Mouse (Mus musculus) layer of hippocampus, adult 11-12 months (tissue): ENCODE measurements around the gene Ntn5.
A peak's percentile ranks its signal among the peaks of the same experiment; 100 is the strongest.
"Not testable (repeated sequence)": the region's sequence is repeated elsewhere in the genome, so short reads cannot be mapped to it uniquely, and the experiment has no call there.

Experiments
- DNase-seq: peaks from one replicate; pipeline ENCODE4 v3.0.0; 2022; ENCODE audit warnings: low spot score

The Ntn5 gene

DNA sequence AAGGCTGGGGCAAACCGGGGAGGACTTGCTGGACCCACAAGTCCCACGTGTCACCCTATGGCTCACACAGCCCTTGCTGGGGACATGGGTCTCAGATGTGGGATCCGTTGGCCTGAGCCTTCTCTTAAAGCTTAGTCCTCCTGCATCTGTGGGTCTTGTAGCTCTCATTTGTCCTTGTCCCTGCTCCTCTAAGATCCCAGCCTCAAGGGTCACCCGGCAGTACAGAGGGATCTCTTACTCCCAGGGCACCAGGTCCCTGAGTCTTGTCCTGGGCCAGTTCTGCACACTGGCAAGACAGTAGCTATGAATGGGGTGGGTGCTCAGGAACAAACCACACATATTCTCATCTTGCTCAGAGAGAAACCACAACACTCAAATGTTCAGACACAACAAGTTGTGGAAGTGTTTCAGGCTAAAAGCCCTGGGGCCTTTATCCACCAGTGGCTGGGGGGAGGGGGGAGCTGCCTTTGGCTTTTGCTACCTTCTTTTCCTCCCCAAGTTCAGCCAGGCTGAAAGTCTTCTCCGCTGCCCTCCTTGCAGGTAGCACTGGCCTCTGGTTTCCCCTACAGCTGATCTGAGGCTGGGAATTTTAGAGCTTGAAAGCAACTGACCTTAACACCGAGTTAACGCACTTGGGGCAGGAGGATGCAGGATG, at the start of gene Ntn5:
Gene Ntn5 (plus strand): TSS at position 627 of the 655 bp plus-strand sequence.
- no peak for DNase-seq

DNA sequence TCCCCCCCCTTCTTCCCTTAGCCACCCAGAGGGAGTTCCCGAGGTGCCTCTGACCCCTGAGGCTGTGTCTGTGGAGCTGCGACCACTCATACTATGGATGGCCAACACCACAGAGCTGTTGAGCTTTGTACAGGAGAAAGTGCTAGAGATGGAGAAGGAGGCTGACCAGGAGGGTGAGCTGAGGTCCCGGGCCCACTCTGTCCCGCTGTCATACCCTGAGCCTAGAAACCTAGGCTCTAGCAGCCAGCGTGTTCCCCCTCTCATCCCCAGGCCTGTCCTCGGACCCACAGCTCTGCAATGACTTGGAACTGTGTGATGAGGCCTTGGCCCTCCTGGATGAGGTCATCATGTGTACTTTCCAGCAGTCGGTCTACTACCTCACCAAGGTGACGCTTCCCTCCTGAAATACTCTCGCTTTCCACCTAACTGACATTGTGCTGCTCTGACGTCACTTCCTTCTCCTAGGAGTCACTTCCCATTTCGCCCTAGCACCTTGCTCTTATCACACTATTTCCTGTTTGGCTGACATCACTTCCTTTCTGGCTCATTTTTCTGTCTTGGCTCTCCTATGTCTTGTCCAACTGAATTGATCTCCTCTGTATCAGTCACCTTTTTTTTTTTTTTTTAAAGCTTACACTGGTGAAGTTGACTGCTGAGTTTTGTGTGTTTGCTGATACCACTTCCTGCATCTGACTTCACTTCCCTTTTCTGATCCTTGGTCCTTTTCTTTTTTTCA, 48.7 kb upstream of the Ntn5 start:
- DNase-seq: no peak

DNA sequence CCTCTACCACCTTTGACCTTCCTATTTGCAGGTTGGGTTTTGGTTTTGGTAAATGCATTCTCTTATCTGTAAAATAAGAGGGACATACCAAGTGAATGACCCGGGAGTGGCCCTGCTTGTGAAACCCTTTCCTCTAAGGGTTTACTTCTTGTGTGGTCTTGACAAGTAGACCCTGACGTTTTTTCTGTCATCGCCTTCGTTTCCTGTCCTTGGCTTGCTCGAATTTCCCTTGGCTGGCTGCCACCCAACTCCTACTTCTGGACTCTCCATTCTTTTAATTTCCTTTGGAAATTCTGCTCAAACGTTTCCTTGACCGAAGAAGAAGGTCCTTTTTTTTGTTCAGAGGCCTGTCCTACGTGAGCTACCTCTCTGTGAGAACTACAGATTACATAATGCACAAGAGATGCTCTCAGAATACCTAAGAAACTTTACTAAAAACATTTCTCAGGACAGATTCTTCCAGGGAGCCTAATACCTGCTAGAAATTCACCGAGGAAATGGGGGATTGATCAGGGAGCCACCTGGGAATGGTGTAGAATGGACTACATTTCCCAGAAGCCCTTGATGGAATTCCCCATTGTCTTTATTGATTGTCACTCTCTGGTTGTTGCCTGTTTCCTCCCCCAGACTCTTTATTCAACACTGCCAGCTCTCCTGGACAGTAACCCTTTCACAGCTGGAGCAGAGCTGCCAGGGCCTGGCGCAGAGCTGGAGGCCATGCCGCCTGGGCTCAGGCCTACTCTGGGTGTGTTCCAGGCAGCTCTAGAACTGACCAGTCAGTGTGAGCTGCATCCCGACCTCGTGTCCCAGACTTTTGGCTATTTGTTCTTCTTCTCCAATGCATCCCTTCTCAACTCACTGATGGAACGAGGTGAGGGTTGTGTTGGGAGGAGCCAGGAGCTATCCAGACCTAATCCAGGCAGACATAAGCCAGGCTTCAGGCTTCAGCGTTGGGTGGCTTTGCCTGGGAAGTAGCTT, 47.8 kb upstream of the Ntn5 start:
- no peak for DNase-seq

DNA sequence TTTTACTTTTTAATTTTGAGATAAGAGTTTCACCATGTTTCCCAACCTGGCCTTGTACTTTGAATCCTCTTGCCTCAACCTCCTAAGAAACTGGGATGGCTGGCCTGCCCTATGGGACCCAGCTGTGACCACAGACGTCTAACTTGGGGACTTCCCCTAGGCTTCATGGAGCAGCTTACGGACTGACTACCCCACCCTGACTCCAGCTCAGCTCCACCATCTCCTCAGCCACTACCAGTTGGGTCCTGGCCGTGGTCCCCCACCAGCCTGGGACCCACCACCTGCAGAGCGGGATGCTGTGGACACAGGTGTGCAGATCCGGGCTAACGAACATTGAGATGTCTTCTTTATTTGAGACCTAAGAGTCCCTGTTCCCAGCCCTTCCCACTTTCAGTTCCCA, 46.1 kb upstream of the Ntn5 start:
- no peak for DNase-seq

DNA sequence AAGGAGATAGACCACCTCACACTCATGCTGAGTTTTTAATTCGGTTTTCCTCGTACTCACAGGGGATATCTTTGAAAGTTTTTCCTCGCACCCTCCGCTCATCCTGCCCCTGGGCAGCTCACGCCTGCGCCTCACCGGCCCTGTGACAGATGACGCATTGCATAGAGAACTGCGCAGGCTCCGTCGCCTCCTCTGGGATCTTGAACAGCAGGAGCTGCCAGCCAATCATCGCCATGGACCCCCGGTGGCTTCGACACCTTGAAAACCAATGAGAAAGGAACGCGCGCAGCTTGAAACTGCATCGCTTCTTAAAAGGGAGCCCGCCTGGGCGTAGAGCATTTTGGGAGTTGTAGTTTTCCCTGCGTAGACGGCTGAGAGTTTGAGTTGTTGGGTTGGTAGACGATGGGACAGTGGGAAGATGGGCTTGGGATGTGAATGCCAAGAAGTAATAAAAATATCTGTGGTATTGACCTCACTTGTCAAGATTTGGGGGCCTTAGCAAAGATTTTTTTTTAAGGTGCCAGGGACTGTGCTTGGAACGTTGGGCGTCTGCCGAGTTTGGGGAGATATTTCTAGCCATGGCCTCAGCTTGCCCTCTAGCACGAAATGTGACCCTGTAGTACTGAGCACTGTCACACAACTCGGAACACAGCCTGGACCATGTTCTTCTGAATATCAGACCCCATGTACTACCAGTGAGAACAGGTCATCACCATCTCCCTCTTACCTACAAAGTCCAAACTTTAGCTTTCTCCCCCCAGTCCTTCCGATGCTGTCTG, 45.0 kb upstream of the Ntn5 start:
- peak; percentile 97 for DNase-seq

DNA sequence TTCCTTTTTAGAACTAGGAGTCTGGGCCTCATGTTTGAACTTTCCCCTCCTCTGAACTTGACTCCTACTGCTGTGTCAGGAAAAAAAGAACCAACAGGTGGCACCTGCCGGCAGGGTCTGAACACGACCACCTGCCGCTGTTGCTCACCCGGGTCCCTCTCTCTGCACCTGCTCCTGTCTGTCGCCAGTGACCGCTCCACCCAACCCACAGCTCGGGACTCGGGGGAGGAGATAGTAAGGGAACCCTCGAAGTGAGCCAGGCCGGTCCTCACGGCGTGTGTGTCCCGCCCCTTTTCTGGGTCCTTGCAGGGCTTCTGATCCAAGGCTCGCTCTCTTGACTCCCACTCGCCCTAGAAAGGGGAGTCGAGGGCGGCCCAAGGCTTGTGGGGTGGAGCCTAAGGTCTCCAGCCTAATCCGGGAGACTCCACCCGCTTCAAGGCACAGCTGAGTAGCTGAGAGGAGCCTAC, 44.2 kb upstream of the Ntn5 start, which contains the start of gene Mamstr:
Gene Mamstr (plus strand): TSS at position 417 of the 467 bp plus-strand sequence.
- no peak for DNase-seq

DNA sequence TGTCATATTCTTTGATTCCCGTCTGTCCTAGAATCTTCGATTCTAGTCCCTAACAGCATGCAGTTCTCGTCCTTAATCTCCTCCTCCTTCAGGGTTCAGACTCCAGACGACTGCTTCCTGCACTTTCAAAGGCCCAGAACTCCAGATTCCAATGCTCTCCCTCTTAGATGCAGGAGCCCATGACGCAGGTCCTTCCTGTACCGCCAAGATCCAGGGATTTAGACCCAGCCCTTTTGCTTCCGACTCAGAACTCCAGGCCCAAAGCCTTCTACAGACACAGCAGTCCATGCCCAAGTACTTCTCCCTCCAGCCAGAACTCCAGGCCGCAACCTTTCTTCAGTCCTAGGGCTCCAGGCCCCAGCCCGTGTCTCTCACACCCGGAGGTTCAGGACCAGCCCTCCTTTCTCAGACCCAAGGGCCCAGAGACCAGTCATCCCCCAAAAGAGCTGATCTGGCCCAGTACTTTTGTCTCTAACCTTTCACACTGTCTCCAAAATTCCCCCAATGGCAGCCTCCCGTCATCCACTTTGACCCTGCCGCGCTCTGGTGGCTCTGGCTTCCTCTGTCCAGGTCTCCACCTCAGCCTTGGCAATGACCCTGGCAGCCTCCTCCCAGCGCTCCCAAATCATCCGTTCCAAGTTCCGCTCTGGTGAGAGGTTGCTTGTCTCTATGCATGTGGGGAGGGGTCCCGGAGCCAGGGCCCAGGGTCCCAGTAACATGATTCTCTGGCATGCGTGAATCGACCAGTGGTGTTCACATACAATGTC, 43.4 kb upstream of the Ntn5 start:
- DNase-seq: no peak

DNA sequence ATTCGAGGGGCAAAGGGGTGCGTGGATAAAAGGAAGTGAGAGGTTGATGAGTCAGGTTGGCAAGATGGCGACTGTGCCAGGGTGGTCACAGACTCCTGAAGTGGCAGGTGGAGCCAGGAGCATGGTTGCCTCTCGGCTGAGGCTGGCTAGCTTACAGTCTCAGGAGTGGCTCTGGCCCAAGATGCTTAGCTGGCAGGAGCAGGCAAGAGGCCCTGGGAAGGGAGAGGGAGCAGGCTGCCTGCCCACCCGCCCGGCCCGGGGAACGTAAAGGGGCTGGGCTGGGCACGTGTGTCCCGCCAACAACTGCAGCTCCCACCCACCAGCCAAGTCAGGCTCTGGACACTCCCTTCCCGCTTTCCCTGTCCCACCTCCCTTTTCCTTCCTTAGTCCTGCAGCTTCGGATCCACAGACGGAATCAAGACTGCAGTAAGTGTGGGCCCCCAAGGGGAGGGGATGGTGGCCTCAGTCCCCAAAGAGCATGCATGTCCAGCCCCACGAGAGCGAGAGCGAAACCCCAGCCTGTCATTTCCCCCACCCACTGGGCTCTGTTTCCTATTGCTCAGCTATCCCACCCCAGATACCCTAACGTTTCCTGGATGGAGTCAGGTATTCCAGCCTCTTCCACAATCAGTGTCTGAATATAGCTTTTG, 42.3 kb upstream of the Ntn5 start:
- no peak for DNase-seq

DNA sequence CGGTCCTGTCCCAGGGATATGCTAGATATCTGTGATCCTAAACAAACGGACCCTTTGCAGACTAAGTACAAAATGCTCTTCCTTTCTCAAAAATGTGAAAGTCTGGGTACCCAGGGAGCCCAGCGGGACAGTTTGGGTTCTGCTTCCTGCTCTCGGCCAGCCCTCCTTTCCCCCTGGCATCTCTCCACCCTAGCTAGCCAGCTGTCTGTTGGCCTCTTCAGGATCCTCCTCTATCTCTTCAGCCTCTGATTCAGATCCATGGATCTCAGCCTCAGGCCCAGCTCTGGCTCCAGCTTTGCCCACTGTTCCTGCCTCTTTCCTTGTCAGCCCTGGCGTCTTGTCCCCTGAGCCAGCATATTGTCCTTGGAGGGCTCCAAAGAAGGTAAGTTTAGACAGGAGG, 41.7 kb upstream of the Ntn5 start:
- DNase-seq: no peak

DNA sequence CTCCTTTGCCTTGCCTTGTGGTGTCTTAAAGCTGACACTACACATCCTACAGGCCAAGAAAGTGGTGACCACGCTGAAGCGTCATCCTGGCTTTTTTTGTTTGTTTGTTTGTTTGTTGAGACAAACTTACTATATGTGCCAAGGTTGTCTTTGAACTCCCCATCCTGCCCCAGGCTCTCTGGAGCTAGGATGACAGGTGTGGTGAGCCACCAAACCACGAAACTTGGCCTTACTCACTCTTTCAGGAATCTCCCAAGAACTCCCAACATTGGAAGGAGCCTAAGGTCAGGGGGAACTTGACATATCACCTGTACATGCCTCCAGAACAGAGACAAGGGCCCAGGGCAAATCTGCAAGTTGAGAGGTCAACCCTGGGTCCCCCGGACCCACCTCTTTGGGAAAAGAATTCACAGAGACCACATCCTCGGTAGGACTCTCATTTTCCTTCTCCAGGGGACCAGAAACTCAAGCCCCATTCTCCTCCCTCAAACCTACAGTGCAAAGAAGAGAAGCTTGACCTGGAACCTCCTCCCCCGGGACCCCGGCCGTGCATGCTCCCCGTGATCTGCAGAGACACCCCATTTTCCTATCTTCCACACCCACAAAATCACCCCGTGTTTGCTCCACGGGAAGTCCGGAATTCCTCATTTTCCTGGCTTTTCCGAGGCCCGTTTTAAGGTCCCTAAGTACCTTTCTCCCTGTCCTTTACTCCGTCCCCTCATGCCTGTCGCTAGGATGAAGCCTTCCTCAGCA, 41.1 kb upstream of the Ntn5 start:
- no peak for DNase-seq

DNA sequence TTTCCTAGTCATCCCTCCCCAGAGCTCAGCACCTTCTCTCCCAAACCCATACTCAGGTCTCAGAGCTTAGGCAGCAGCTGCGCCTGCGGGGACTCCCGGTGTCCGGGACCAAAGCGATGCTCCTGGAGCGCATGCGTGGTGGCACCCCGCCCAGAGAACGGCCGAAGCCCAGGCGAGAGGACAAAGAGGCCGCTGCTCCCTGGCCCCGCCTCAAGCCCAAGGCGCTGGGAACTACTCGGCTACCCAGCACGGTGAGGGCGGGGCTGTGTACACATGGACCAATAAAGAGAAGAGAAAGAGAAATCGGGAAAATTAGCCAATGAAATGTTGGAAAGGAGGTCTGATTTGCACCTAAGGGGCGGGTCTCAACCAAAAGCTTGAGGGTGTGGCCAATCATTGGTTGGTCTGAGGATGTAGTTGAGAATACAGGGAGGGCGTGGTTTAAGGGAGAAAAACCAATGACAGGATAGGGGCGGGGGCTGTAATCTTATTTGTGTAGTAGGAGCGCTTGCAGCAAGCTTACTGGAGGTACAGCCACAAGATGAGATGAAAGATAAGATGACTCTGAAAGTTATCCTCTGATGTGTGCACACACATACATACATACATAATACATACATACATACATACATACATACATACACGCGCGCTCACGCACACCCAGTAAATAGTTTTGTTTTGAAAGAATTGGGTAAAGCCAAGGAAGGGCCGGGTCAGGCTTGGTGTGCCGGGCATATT, 40.2 kb upstream of the Ntn5 start:
- peak; percentile 93 for DNase-seq

DNA sequence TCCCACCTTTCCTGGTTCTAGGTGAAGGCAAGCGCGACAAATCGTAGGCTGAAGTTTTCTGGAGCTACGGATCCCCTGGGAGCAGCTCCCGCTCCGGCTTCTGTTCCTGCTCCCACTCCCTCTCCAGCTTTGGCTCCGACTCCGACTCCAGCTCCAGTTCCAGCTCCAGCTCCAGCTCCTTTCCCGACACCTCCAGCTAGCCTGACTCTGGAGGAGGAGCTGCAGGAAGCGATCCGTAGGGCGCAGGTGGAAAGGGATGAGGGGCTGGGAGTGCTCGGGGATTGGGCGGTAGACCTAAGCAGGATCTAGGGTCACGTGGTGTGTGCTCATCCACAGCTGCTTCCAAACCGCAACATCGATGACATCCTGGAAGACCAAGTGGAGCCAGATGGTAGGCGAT, 39.6 kb upstream of the Ntn5 start:
- peak; percentile 59 for DNase-seq

DNA sequence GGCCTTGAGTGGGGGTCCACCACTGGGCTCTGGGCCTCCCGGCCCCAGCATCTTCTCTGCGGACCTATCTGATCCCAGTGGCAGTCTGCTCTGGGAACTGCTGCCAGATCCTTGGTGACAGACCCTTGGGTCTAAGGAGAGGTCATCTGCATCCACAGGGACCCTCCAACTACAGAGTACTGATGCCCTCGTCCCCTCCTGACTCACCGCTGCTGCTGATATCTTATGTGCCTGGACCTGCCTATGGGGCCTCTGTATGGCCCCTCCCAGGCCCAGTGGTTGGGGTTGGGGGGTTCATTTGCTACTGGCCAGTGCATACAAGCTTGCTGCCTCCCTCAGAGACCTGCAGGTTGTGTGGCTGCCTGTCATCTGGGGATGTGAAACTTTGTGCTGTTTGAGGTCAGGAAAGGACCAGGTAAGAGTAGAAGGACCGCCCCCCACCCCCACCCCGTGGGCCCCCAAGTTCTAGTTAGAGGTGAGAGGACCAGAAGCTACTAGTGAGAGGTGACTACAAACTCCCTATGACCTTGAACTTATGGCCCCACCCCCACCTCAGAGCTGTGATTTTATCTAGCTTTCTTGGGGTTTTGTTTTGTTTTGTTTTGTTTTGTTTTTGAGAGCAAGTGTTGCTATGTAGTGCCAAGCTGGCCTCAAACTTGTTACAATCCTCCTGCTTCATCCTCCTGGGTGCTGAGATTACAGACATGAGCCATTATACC, 38.8 kb upstream of the Ntn5 start:
- no peak for DNase-seq

DNA sequence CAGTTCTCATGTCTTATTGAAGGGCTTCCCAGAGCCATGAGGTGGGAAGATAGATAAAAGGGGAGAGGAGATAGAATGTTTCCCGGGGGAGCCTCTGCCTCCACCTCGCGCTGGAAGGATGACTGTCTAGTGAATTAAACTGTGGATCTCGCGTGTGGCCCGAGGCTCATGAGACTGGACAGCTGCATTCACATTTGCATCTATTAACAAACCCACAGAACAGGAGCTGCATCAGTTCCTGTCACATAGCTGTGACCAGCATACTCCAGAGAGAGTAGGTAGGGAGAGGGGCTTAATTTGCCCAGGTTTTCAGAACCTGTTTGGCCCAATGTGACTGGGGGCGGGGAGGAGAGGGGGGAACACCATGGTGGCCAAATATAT, 38.2 kb upstream of the Ntn5 start:
- no peak for DNase-seq

DNA sequence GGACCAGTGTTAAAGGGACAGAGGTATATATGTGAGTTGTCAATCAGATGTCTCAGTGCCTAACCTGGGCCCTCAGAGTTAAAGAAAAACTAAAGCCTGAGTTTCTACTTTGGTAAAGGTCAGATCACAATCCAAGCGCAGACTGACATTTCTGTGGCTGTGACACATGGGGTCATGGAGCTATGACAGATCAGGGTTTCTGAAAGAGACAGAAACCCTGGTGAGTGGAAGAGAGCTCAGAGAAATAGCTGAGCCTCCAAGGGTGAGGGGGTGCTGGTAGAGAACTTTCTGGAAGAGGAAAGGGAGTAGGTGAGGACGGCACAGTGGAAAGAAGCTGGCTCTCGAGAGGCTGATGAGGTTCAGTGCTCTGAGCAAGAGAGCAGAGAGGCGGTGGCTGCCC, 37.2 kb upstream of the Ntn5 start:
- no peak for DNase-seq

DNA sequence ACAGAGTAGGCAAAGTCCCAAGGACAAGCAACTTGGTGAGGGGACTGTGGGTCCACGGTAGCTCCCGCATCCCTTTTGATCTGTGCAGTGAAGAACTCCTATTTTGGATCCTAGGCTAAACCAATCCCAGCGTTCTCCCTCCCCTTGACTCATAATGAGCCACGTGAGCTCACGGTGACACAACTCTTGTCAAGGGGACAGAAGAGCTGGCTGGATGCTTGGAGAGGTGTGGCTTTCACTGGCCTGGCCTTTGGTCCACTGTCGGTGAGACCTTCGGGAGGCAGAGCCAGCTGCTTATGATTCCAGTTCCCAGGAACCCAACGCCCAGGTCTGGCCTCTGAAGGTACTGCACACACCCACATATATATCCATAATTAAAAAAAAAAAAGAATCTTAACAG, 34.5 kb upstream of the Ntn5 start:
- no peak for DNase-seq

DNA sequence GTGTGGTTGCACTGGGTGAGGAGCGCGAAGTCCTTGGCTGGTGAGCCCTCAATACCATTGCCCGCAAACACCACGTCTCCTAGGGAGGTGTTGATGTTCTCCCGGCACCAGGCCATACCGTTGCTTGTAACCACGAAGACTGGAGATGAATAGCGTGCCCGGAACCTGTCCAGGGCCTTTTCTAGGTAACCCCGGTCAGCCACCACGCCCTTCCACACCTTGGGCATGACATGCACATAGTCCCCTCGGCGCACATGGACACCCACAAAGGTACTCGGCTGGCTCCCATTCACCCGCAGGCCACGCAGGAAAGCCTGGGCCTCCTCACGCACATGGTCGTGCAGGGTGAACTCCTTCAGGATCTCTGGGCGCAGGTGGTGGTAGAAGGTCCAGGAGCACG, 33.3 kb upstream of the Ntn5 start:
- not testable (repeated sequence) for DNase-seq

DNA sequence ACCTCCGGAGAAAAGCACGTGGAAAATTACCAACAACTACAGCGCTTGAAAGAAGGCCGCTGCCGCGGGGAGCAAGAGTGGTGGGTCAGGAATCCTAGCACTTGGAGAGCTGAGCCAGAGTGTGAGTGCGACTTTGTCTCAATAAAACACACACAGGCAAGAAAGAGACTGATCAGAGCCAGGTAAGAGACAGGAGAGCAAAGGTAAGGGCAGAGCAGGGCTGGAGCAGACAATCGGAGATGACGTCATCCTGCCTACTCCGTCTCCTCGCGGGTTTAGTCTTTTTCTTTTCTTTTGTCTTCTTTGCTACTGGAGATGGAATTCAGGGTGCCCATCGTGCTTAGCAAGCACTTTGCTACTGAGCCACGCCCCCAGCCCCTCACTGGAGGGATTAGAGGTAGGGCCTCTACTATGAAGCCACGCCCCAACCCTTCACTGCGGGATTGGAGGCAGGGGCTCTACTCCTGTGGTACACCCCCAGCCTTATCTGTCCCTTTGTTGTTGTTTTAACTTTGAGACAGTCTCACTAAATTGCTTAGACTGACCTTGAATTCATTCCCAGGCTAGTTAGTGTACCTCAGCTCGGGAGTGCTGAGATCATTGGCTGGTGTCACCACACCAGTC, 29.3 kb upstream of the Ntn5 start:
- DNase-seq: no peak
